ENCODE assay signal across 19 mouse cellular contexts in genomic region chr2:173205563-173206099, GRCm38 (mm10). TPM values are rescaled to one million over a fixed set of nuclear protein-coding genes. Genes with fewer than 3 reads are reported as not detected.
DNase-seq lines count a peak whose midpoint lies in the region; ATAC-seq and TF ChIP-seq lines count a peak whose summit lies in the region.
"Had no signal": no experiment of that assay in that cellular context is flagged by ENCODE, and none has a peak within 500 bp of the region (broad histone marks: within the 10 kb centered on the region; RNA-seq: fewer than 3 reads in every experiment).

No protein-coding gene starts in this region.

- no peak for ATAC-seq in intestine, embryonic 14.5 days (replicated peaks; ENCODE audit: low FRiP score, low TSS enrichment, low read depth)
- ATAC-seq in intestine, embryonic 15.5 days, result no peak

- H3K27me3 ChIP-seq in intestine, embryonic 14.5 days (replicated peaks; ENCODE audit: control insufficient read depth, insufficient read depth, low read length), result no peaks in the 10 kb centered on the region
- H3K27me3 ChIP-seq in intestine, embryonic 15.5 days (replicated peaks), result no peaks in the 10 kb centered on the region
- peaks cover 8% of the 10 kb centered on the region for H3K27me3 ChIP-seq in E14TG2a.4 (ENCODE audit: insufficient read depth, low read length)
- H3K27me3 ChIP-seq in testis, adult 2 months (ENCODE audit: control insufficient read depth, insufficient read depth, low read length), result no peaks in the 10 kb centered on the region
- H3K27me3 ChIP-seq: embryonic facial prominence, embryonic 13.5 days; hindbrain, embryonic 15.5 days; limb, embryonic 13.5 days had no signal

- H3K4me1 ChIP-seq in intestine, embryonic 14.5 days (replicated peaks; ENCODE audit: control insufficient read depth, insufficient read depth, low read length), result no peaks in the 10 kb centered on the region
- no peaks in the 10 kb centered on the region for H3K4me1 ChIP-seq in intestine, embryonic 15.5 days (replicated peaks)
- H3K4me1 ChIP-seq in E14TG2a.4 (replicated peaks; ENCODE audit: low read depth, low read length), result peaks cover 33% of the 10 kb centered on the region
- peaks cover 13% of the 10 kb centered on the region for H3K4me1 ChIP-seq in testis, adult 2 months (ENCODE audit: control insufficient read depth, insufficient read depth, low read length)
- H3K4me1 ChIP-seq: heart, embryonic 13.5 days; hindbrain, embryonic 15.5 days had no signal

- no peaks in the 10 kb centered on the region for H3K36me3 ChIP-seq in intestine, embryonic 14.5 days (ENCODE audit: control insufficient read depth, insufficient read depth, low read length)
- H3K36me3 ChIP-seq in intestine, embryonic 15.5 days, result no peaks in the 10 kb centered on the region
- no peaks in the 10 kb centered on the region for H3K36me3 ChIP-seq in E14TG2a.4 (ENCODE audit: insufficient read depth, low read length)
- no peaks in the 10 kb centered on the region for H3K36me3 ChIP-seq in testis, adult 2 months (ENCODE audit: control insufficient read depth, insufficient read depth, low read length)
- H3K36me3 ChIP-seq: embryonic facial prominence, embryonic 13.5 days; G1E; heart, embryonic 13.5 days; hindbrain, embryonic 15.5 days; limb, embryonic 13.5 days had no signal

- H3K9me3 ChIP-seq in intestine, embryonic 14.5 days (ENCODE audit: control insufficient read depth, low read length), result no peaks in the 10 kb centered on the region
- H3K9me3 ChIP-seq in intestine, embryonic 15.5 days, result no peaks in the 10 kb centered on the region
- H3K9me3 ChIP-seq in E14TG2a.4 (ENCODE audit: low read length), result no peaks in the 10 kb centered on the region
- H3K9me3 ChIP-seq: embryonic facial prominence, embryonic 13.5 days; heart, embryonic 13.5 days; hindbrain, embryonic 15.5 days; limb, embryonic 13.5 days had no signal

- H3K4me2 ChIP-seq in intestine, embryonic 14.5 days (ENCODE audit: low read length), result no peak overlapping the region
- no peak overlapping the region for H3K4me2 ChIP-seq in intestine, embryonic 15.5 days (replicated peaks)
- H3K4me2 ChIP-seq: embryonic facial prominence, embryonic 13.5 days; heart, embryonic 13.5 days; hindbrain, embryonic 15.5 days; limb, embryonic 13.5 days had no signal

- peak; percentile 45 for DNase-seq in intestine, embryonic 14.5 days (ENCODE audit: low spot score)
- peak; percentile 95 for DNase-seq in R1 (ENCODE audit: low read depth, low spot score)
- no peak for DNase-seq in lung, postnatal 25 days (ENCODE audit: low spot score)
- no peak for DNase-seq in cerebellum, postnatal 10 days
- DNase-seq: cerebellum, adult 8-10 months; kidney, adult 11 months; lung, postnatal 36 days; retina, postnatal 1 day; right cerebral cortex, postnatal 4 days; thymus, postnatal 4 days had no signal

- TF ChIP-seq POLR2A in testis, adult 2 months (IDR thresholded peaks at IDR 0.05; ENCODE audit: control insufficient read depth, low read depth, low read length), result peak; percentile 52; the same call in 1 of the 2 replicates

- WGBS in intestine, embryonic 14.5 days, result 92% methylated on average over 14 of the region's 14 CpGs
- WGBS in intestine, embryonic 15.5 days, result 92% methylated on average over 14 of the region's 14 CpGs

- TF ChIP-seq CTCF in E14TG2a.4 (conservative IDR thresholded peaks at IDR 0.05; ENCODE audit: low read length), result no peak
- no peak for TF ChIP-seq CTCF in testis, adult 2 months (IDR thresholded peaks at IDR 0.05; ENCODE audit: control insufficient read depth, insufficient read depth, insufficient replicate concordance, low read depth, low read length)

- H3K4me3 ChIP-seq in intestine, embryonic 14.5 days (ENCODE audit: low read depth, low read length), result no peak overlapping the region
- no peak overlapping the region for H3K4me3 ChIP-seq in intestine, embryonic 15.5 days (replicated peaks)
- peak overlapping the region; percentile 43; the same call in 1 of the 2 replicates for H3K4me3 ChIP-seq in E14TG2a.4 (replicated peaks; ENCODE audit: low read length)
- peak overlapping the region; percentile 84 for H3K4me3 ChIP-seq in testis, adult 2 months (ENCODE audit: control insufficient read depth, low read depth, low read length)
- H3K4me3 ChIP-seq: embryonic facial prominence, embryonic 13.5 days; heart, embryonic 13.5 days; hindbrain, embryonic 15.5 days; limb, embryonic 13.5 days had no signal

- H3K27ac ChIP-seq in intestine, embryonic 14.5 days (ENCODE audit: low read depth), result no peak overlapping the region
- no peak overlapping the region for H3K27ac ChIP-seq in intestine, embryonic 15.5 days
- H3K27ac ChIP-seq in testis, adult 2 months (ENCODE audit: control insufficient read depth, insufficient read depth, low read depth, low read length), result peak overlapping the region; percentile 97
- H3K27ac ChIP-seq: embryonic facial prominence, embryonic 13.5 days; heart, embryonic 13.5 days; hindbrain, embryonic 15.5 days; kidney, postnatal 0 days; limb, embryonic 13.5 days had no signal

- no peak overlapping the region for H3K9ac ChIP-seq in intestine, embryonic 14.5 days (ENCODE audit: low read length)
- no peak overlapping the region for H3K9ac ChIP-seq in intestine, embryonic 15.5 days
- H3K9ac ChIP-seq: embryonic facial prominence, embryonic 13.5 days; heart, embryonic 13.5 days; hindbrain, embryonic 15.5 days; limb, embryonic 13.5 days had no signal

RNA-seq across cellular contexts. Expression of gene Zbp1, which starts 13.1 kb away (rescaled TPM):
- 0.65 and 0.90 TPM in 2 replicates for polyA plus RNA-seq in intestine, embryonic 14.5 days (2014; fragmentation: Nextera tagmentation; extraction: Ambion mirVana)
- 0.55 and 0.95 TPM in 2 replicates for polyA plus RNA-seq in intestine, embryonic 15.5 days (2015; fragmentation: Nextera tagmentation; extraction: Ambion mirVana)
- 0.30 and 0.40 TPM in 2 replicates for polyA plus RNA-seq in testis, adult 2 months (2012; rRNA removed)
- polyA plus RNA-seq: G1E had no signal

RNA-seq across cellular contexts. Expression of gene Pck1, which starts 52.8 kb away (rescaled TPM):
- polyA plus RNA-seq in intestine, embryonic 14.5 days (2014; fragmentation: Nextera tagmentation; extraction: Ambion mirVana), result 0.77 and 0.87 TPM in 2 replicates
- 7.0 and 8.4 TPM in 2 replicates for polyA plus RNA-seq in intestine, embryonic 15.5 days (2015; fragmentation: Nextera tagmentation; extraction: Ambion mirVana)
- 0.23 and 0.31 TPM in 2 replicates for polyA plus RNA-seq in testis, adult 2 months (2012; rRNA removed)
- polyA plus RNA-seq: embryonic facial prominence, embryonic 13.5 days; G1E; hindbrain, embryonic 15.5 days; limb, embryonic 13.5 days had no signal

Comparison
In these comparisons a context has a peak if more than half of its experiments do, and no peak if none do; other contexts are left out.
1. DNase-seq: peak in intestine, embryonic 14.5 days (single experiment) and R1 (single experiment); none in lung, postnatal 25 days (single experiment) and cerebellum, postnatal 10 days (0 of 2).
2. H3K4me3 ChIP-seq: peak in E14TG2a.4 (single experiment) and testis, adult 2 months (single experiment); none in intestine, embryonic 14.5 days (single experiment) and intestine, embryonic 15.5 days (single experiment).